Mouse (Mus musculus): ENCODE results near the gene Sap18. TPM values are rescaled to one million over a fixed set of nuclear protein-coding genes. Genes with fewer than 3 reads are reported as not detected.

The Sap18 gene
- polyA plus RNA-seq, 1 experiment: 3.6 TPM

- Histone ChIP-seq H3K27me3 (ENCODE audit: control insufficient read depth, insufficient read depth, low read length) (no peaks in the 10 kb centered on the region), H3K4me3 (ENCODE audit: low read depth, low read length) (no peak overlapping the region), H3K36me3 (ENCODE audit: control insufficient read depth, insufficient read depth, low read length) (no peaks in the 10 kb centered on the region), H3K4me1 (ENCODE audit: control insufficient read depth, insufficient read depth, insufficient read length, low read length) (no peaks in the 10 kb centered on the region), H3K27ac (ENCODE audit: insufficient read depth, low read depth, low read length) (no peak overlapping the region)
- 75% methylated on average over 10 of the region's 10 CpGs for WGBS
- TF ChIP-seq CTCF (IDR thresholded peaks at IDR 0.05; ENCODE audit: extremely low read depth, insufficient read length, insufficient replicate concordance, low read depth, low read length): no peak
- no peak for TF ChIP-seq POLR2A (IDR thresholded peaks at IDR 0.05; ENCODE audit: low read depth, low read length)
Observed at GRCm38 (mm10) chr14:57760447-57761412, 37.2 kb upstream of the Sap18 start.

GRCm38 (mm10) chr14:57769102-57769501, 28.9 kb upstream of the Sap18 start:
- Histone ChIP-seq H3K27me3 (ENCODE audit: control insufficient read depth, insufficient read depth, low read length) (no peaks in the 10 kb centered on the region), H3K4me1 (ENCODE audit: control insufficient read depth, insufficient read depth, insufficient read length, low read length) (no peaks in the 10 kb centered on the region), H3K36me3 (ENCODE audit: control insufficient read depth, insufficient read depth, low read length) (no peaks in the 10 kb centered on the region), H3K27ac (ENCODE audit: insufficient read depth, low read depth, low read length) (no peak overlapping the region), H3K4me3 (ENCODE audit: low read depth, low read length) (no peak overlapping the region)
- WGBS: 82% methylated on average over 5 of the region's 5 CpGs
- TF ChIP-seq POLR2A (IDR thresholded peaks at IDR 0.05; ENCODE audit: low read depth, low read length): no peak
- TF ChIP-seq CTCF (IDR thresholded peaks at IDR 0.05; ENCODE audit: extremely low read depth, insufficient read length, insufficient replicate concordance, low read depth, low read length): no peak

- WGBS: 73% methylated on average over 6 of the region's 6 CpGs
- no peaks in the 10 kb centered on the region for H3K36me3 ChIP-seq (ENCODE audit: control insufficient read depth, insufficient read depth, low read length)
- TF ChIP-seq POLR2A (IDR thresholded peaks at IDR 0.05; ENCODE audit: low read depth, low read length): no peak
- no peak for TF ChIP-seq CTCF (IDR thresholded peaks at IDR 0.05; ENCODE audit: extremely low read depth, insufficient read length, insufficient replicate concordance, low read depth, low read length)
- H3K27ac ChIP-seq (ENCODE audit: insufficient read depth, low read depth, low read length): no peak overlapping the region; the same call in 1 of the 2 replicates
- no peaks in the 10 kb centered on the region for H3K27me3 ChIP-seq (ENCODE audit: control insufficient read depth, insufficient read depth, low read length)
- H3K4me1 ChIP-seq (ENCODE audit: control insufficient read depth, insufficient read depth, insufficient read length, low read length): peaks cover 10% of the 10 kb centered on the region; the same call in 1 of the 2 replicates
- no peak overlapping the region for H3K4me3 ChIP-seq (ENCODE audit: low read depth, low read length)
Observed at GRCm38 (mm10) chr14:57772157-57772815, 25.7 kb upstream of the Sap18 start.

- WGBS: 64% methylated on average over 4 of the region's 4 CpGs
- H3K27ac ChIP-seq (ENCODE audit: insufficient read depth, low read depth, low read length): no peak overlapping the region
- H3K27me3 ChIP-seq (ENCODE audit: control insufficient read depth, insufficient read depth, low read length): no peaks in the 10 kb centered on the region
- H3K4me3 ChIP-seq (ENCODE audit: low read depth, low read length): no peak overlapping the region
- TF ChIP-seq CTCF (IDR thresholded peaks at IDR 0.05; ENCODE audit: extremely low read depth, insufficient read length, insufficient replicate concordance, low read depth, low read length) (no peak), POLR2A (IDR thresholded peaks at IDR 0.05; ENCODE audit: low read depth, low read length) (no peak)
- no peaks in the 10 kb centered on the region for H3K36me3 ChIP-seq (ENCODE audit: control insufficient read depth, insufficient read depth, low read length)
- H3K4me1 ChIP-seq (ENCODE audit: control insufficient read depth, insufficient read depth, insufficient read length, low read length): no peaks in the 10 kb centered on the region
Observed at GRCm38 (mm10) chr14:57787406-57787805, 10.6 kb upstream of the Sap18 start.

GRCm38 (mm10) chr14:57789311-57789710, 8.7 kb upstream of the Sap18 start:
- WGBS: 72% methylated on average over 2 of the region's 2 CpGs
- H3K4me1 ChIP-seq (ENCODE audit: control insufficient read depth, insufficient read depth, insufficient read length, low read length): no peaks in the 10 kb centered on the region
- H3K36me3 ChIP-seq (ENCODE audit: control insufficient read depth, insufficient read depth, low read length): no peaks in the 10 kb centered on the region
- TF ChIP-seq CTCF (IDR thresholded peaks at IDR 0.05; ENCODE audit: extremely low read depth, insufficient read length, insufficient replicate concordance, low read depth, low read length): no peak
- no peak for TF ChIP-seq POLR2A (IDR thresholded peaks at IDR 0.05; ENCODE audit: low read depth, low read length)
- H3K27ac ChIP-seq (ENCODE audit: insufficient read depth, low read depth, low read length): no peak overlapping the region
- H3K27me3 ChIP-seq (ENCODE audit: control insufficient read depth, insufficient read depth, low read length): no peaks in the 10 kb centered on the region
- no peak overlapping the region for H3K4me3 ChIP-seq (ENCODE audit: low read depth, low read length)

- no peak for TF ChIP-seq CTCF (IDR thresholded peaks at IDR 0.05; ENCODE audit: extremely low read depth, insufficient read length, insufficient replicate concordance, low read depth, low read length)
- no peak for TF ChIP-seq POLR2A (IDR thresholded peaks at IDR 0.05; ENCODE audit: low read depth, low read length)
- Histone ChIP-seq H3K36me3 (ENCODE audit: control insufficient read depth, insufficient read depth, low read length) (no peaks in the 10 kb centered on the region), H3K4me3 (ENCODE audit: low read depth, low read length) (no peak overlapping the region), H3K27ac (ENCODE audit: insufficient read depth, low read depth, low read length) (no peak overlapping the region), H3K27me3 (ENCODE audit: control insufficient read depth, insufficient read depth, low read length) (no peaks in the 10 kb centered on the region), H3K4me1 (ENCODE audit: control insufficient read depth, insufficient read depth, insufficient read length, low read length) (no peaks in the 10 kb centered on the region)
- 91% methylated on average over 9 of the region's 9 CpGs for WGBS
Observed at GRCm38 (mm10) chr14:57789759-57790158, 8.2 kb upstream of the Sap18 start.

GRCm38 (mm10) chr14:57791171-57791570, 6.8 kb upstream of the Sap18 start:
- no peak overlapping the region for H3K4me3 ChIP-seq (ENCODE audit: low read depth, low read length)
- TF ChIP-seq CTCF (IDR thresholded peaks at IDR 0.05; ENCODE audit: extremely low read depth, insufficient read length, insufficient replicate concordance, low read depth, low read length) (no peak), POLR2A (IDR thresholded peaks at IDR 0.05; ENCODE audit: low read depth, low read length) (no peak)
- H3K36me3 ChIP-seq (ENCODE audit: control insufficient read depth, insufficient read depth, low read length): no peaks in the 10 kb centered on the region
- no peaks in the 10 kb centered on the region for H3K27me3 ChIP-seq (ENCODE audit: control insufficient read depth, insufficient read depth, low read length)
- no peaks in the 10 kb centered on the region for H3K4me1 ChIP-seq (ENCODE audit: control insufficient read depth, insufficient read depth, insufficient read length, low read length)
- no peak overlapping the region for H3K27ac ChIP-seq (ENCODE audit: insufficient read depth, low read depth, low read length)
- 71% methylated on average over 4 of the region's 4 CpGs for WGBS

Data from small intestine, adult 2 months (tissue).